Comparison of ENCODE assay signal across 8 mouse cellular contexts in the genomic region with DNA sequence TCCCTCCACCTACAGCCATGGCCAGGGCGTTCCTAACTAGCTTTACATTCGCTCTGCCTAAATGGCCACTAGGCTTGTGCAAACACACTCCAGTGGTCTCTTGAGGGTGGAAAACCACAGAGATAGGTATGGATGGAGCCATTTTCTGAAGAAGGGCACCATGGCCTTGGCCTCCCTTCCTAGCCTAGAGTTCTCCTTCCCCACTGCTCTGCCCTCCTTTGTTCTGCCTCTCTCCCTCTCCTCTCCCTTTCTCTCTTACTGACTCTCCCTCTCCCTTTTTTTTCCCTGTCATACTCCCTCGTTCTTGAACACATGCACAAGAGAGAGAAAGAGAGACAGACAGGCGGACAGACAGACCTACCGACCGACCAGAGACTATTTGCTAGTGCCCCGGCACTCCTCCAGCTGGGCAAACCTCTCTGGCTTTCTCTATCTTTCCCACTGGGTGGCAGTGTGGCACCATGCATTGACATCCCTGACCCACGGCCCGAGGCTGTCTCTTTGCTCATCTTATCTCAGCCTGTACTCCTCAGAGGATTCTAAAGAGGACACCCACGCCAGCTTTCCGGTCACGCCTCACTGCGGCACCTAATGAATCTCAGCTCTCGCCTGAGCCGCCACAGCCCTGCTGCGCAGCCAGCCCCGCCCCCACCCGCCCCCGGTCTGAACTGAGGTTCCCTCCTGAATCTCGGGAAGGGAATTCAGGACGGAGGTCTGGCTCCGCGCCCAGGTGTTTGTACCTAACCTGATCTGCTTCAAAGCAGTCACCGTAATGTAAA. TPM values are rescaled to one million over a fixed set of nuclear protein-coding genes. Genes with fewer than 3 reads are reported as not detected.
DNase-seq lines count a peak whose midpoint lies in the region; ATAC-seq lines count a peak whose summit lies in the region.

No protein-coding gene starts in this region.

- ATAC-seq in midbrain, embryonic 13.5 days, result peak; percentile 94

- peaks cover 14% of the 10 kb centered on the region for H3K4me1 ChIP-seq in embryonic facial prominence, embryonic 10.5 days
- peaks cover 17% of the 10 kb centered on the region for H3K4me1 ChIP-seq in limb, embryonic 10.5 days
- H3K4me1 ChIP-seq in midbrain, embryonic 13.5 days (replicated peaks), result peaks cover 29% of the 10 kb centered on the region

- peak; percentile 53 for DNase-seq in 3134 (ENCODE audit: extremely low read depth, insufficient read length, low spot score)
- peak; percentile 92 for DNase-seq in adrenal gland, postnatal 14 days
- peak; percentile 81 for DNase-seq in embryonic facial prominence, embryonic 10.5 days (ENCODE audit: low spot score)
- DNase-seq in heart, adult 11 months, result peak; percentile 98
- peak; percentile 83 for DNase-seq in kidney, adult 18-20 months
- DNase-seq in limb, embryonic 10.5 days (ENCODE audit: low spot score), result peak; percentile 83
- DNase-seq in spleen, adult 18-20 months, result peak; percentile 31 to 68

- peak overlapping the region; percentile 48 for H3K27ac ChIP-seq in embryonic facial prominence, embryonic 10.5 days (replicated peaks)
- peak overlapping the region; percentile 53; the same call in 1 of the 2 replicates for H3K27ac ChIP-seq in limb, embryonic 10.5 days
- peak overlapping the region; percentile 80 for H3K27ac ChIP-seq in midbrain, embryonic 13.5 days

- H3K4me2 ChIP-seq in midbrain, embryonic 13.5 days (replicated peaks), result peak overlapping the region; percentile 62

- WGBS in embryonic facial prominence, embryonic 10.5 days, result 9% methylated on average over 24 of the region's 24 CpGs
- WGBS in limb, embryonic 10.5 days, result 9% methylated on average over 24 of the region's 24 CpGs
- WGBS in midbrain, embryonic 13.5 days, result 9% methylated on average over 24 of the region's 24 CpGs

- H3K9ac ChIP-seq in midbrain, embryonic 13.5 days (replicated peaks), result peak overlapping the region; percentile 61

- H3K4me3 ChIP-seq in embryonic facial prominence, embryonic 10.5 days, result peak overlapping the region; percentile 62
- peak overlapping the region; percentile 61 for H3K4me3 ChIP-seq in limb, embryonic 10.5 days
- peak overlapping the region; percentile 35 for H3K4me3 ChIP-seq in midbrain, embryonic 13.5 days (replicated peaks)

- no peaks in the 10 kb centered on the region for H3K36me3 ChIP-seq in embryonic facial prominence, embryonic 10.5 days (replicated peaks)
- no peaks in the 10 kb centered on the region for H3K36me3 ChIP-seq in limb, embryonic 10.5 days
- H3K36me3 ChIP-seq in midbrain, embryonic 13.5 days, result no peaks in the 10 kb centered on the region

- H3K27me3 ChIP-seq in embryonic facial prominence, embryonic 10.5 days (replicated peaks; ENCODE audit: low read depth, poor library complexity, severe bottlenecking), result peaks cover 32% of the 10 kb centered on the region
- H3K27me3 ChIP-seq in limb, embryonic 10.5 days (ENCODE audit: low read depth, poor library complexity, severe bottlenecking), result peaks cover 35% of the 10 kb centered on the region
- no peaks in the 10 kb centered on the region; the same call in 1 of the 2 replicates for H3K27me3 ChIP-seq in midbrain, embryonic 13.5 days

- H3K9me3 ChIP-seq in embryonic facial prominence, embryonic 10.5 days, result no peaks in the 10 kb centered on the region
- no peaks in the 10 kb centered on the region for H3K9me3 ChIP-seq in limb, embryonic 10.5 days (replicated peaks)
- no peaks in the 10 kb centered on the region for H3K9me3 ChIP-seq in midbrain, embryonic 13.5 days

RNA-seq across cellular contexts. Expression of a gene that starts 7.0 kb away (rescaled TPM):
- not detected in 2 replicates for total RNA-seq in adrenal gland, postnatal 14 days (2021)
- polyA plus RNA-seq in embryonic facial prominence, embryonic 10.5 days (2016; fragmentation: Nextera tagmentation; extraction: Ambion mirVana), result not detected in 2 replicates
- not detected in 2 replicates for polyA plus RNA-seq in limb, embryonic 10.5 days (2016; fragmentation: Nextera tagmentation; extraction: Ambion mirVana)
- 0.13 TPM in 1 of 2 replicates, not detected in the other for polyA plus RNA-seq in midbrain, embryonic 13.5 days (2015; fragmentation: Nextera tagmentation; extraction: Ambion mirVana)

RNA-seq across cellular contexts. Expression of a gene that starts 33.9 kb away (rescaled TPM):
- 2.3 and 7.7 TPM in 2 replicates for total RNA-seq in adrenal gland, postnatal 14 days (2021)
- polyA plus RNA-seq in embryonic facial prominence, embryonic 10.5 days (2016; fragmentation: Nextera tagmentation; extraction: Ambion mirVana), result 0.10 and 0.31 TPM in 2 replicates
- polyA plus RNA-seq in limb, embryonic 10.5 days (2016; fragmentation: Nextera tagmentation; extraction: Ambion mirVana), result 0.18 TPM in 1 of 2 replicates, not detected in the other
- polyA plus RNA-seq in midbrain, embryonic 13.5 days (2015; fragmentation: Nextera tagmentation; extraction: Ambion mirVana), result 0.75 and 1.2 TPM in 2 replicates

RNA-seq across cellular contexts. Expression of a gene that starts 37.1 kb away (rescaled TPM):
- total RNA-seq in adrenal gland, postnatal 14 days (2021), result 0.22 and 0.26 TPM in 2 replicates
- 0.14 and 0.24 TPM in 2 replicates for polyA plus RNA-seq in embryonic facial prominence, embryonic 10.5 days (2016; fragmentation: Nextera tagmentation; extraction: Ambion mirVana)
- polyA plus RNA-seq in limb, embryonic 10.5 days (2016; fragmentation: Nextera tagmentation; extraction: Ambion mirVana), result 0.10 and 0.23 TPM in 2 replicates
- polyA plus RNA-seq in midbrain, embryonic 13.5 days (2015; fragmentation: Nextera tagmentation; extraction: Ambion mirVana), result not detected in 2 replicates

RNA-seq across cellular contexts. Expression of a gene that starts 46.5 kb away (rescaled TPM):
- 309 and 416 TPM in 2 replicates for total RNA-seq in adrenal gland, postnatal 14 days (2021)
- polyA plus RNA-seq in embryonic facial prominence, embryonic 10.5 days (2016; fragmentation: Nextera tagmentation; extraction: Ambion mirVana), result 685 and 712 TPM in 2 replicates
- 654 and 701 TPM in 2 replicates for polyA plus RNA-seq in limb, embryonic 10.5 days (2016; fragmentation: Nextera tagmentation; extraction: Ambion mirVana)
- polyA plus RNA-seq in midbrain, embryonic 13.5 days (2015; fragmentation: Nextera tagmentation; extraction: Ambion mirVana), result 507 and 547 TPM in 2 replicates

Comparison
In these comparisons a context has a peak if more than half of its experiments do, and no peak if none do; other contexts are left out.
1. Peak in every context shown above with its lines: DNase-seq, ATAC-seq, H3K4me3 ChIP-seq and H3K27ac ChIP-seq.